Mouse (Mus musculus) spleen, postnatal 10 days (tissue): Measurements from ENCODE around the gene Gpn2.

Experiments used
- DNase-seq, 2 experiments: peaks; one replicate each; pipeline ENCODE4 v3.0.0; 2021 to 2022; ENCODE audit warnings: low spot score in 2 of 2

The Gpn2 gene

GRCm38 (mm10) chr4:133584059-133584951 lies at the start of gene Gpn2:
Gpn2 (plus strand) TSS chr4:133584362.
- DNase-seq = peak; percentile 62 to 89

- DNase-seq = no peak
Measured at GRCm38 (mm10) chr4:133536081-133536480, 48.1 kb upstream of the Gpn2 start.

GRCm38 (mm10) chr4:133536652-133537051 lies 47.5 kb upstream of the Gpn2 start:
- no peak for DNase-seq

GRCm38 (mm10) chr4:133545272-133546231 lies 38.6 kb upstream of the Gpn2 start, which contains the start of gene Nudc:
Nudc (minus strand) TSS chr4:133545996.
- DNase-seq = peak; percentile 86 to 95

GRCm38 (mm10) chr4:133552029-133552428 lies 32.1 kb upstream of the Gpn2 start:
- DNase-seq = no peak

- DNase-seq = peak in 1 of 2 experiments; percentile 52
Measured at GRCm38 (mm10) chr4:133552768-133553447, 31.3 kb upstream of the Gpn2 start, which contains the start of gene Nr0b2. Nr0b2 (plus strand) TSS chr4:133553376.

GRCm38 (mm10) chr4:133553448-133554330 lies 30.5 kb upstream of the Gpn2 start:
- DNase-seq = no peak

- no peak for DNase-seq
Measured at GRCm38 (mm10) chr4:133557041-133557717, 27.0 kb upstream of the Gpn2 start.

GRCm38 (mm10) chr4:133559846-133560245 lies 24.3 kb upstream of the Gpn2 start:
- DNase-seq = no peak

- no peak for DNase-seq
Measured at GRCm38 (mm10) chr4:133561622-133562021, 22.5 kb upstream of the Gpn2 start.

GRCm38 (mm10) chr4:133563123-133563571 lies 21.0 kb upstream of the Gpn2 start:
- DNase-seq = no peak

- DNase-seq = no peak
Measured at GRCm38 (mm10) chr4:133567251-133567650, 16.9 kb upstream of the Gpn2 start.

- no peak for DNase-seq
Measured at GRCm38 (mm10) chr4:133569291-133570065, 14.7 kb upstream of the Gpn2 start.

- DNase-seq = no peak
Measured at GRCm38 (mm10) chr4:133570066-133570466, 14.1 kb upstream of the Gpn2 start.

GRCm38 (mm10) chr4:133574070-133574842 lies 9.9 kb upstream of the Gpn2 start, which contains the start of gene Gpatch3:
Gpatch3 (plus strand) TSS chr4:133574745.
- DNase-seq = peak; percentile 88 to 95

GRCm38 (mm10) chr4:133574843-133575202 lies 9.3 kb upstream of the Gpn2 start:
- DNase-seq = no peak

GRCm38 (mm10) chr4:133577983-133578382 lies 6.2 kb upstream of the Gpn2 start:
- DNase-seq = no peak

- no peak for DNase-seq
Measured at GRCm38 (mm10) chr4:133583690-133584058, 488 bp upstream of the Gpn2 start.
